Mouse (Mus musculus) ES-Bruce4 (cell line): Measurements from ENCODE around the gene Slfn5. TPM values are rescaled to one million over a fixed set of nuclear protein-coding genes. Genes with fewer than 3 reads are reported as not detected.

Experiments used
- H3K27ac ChIP-seq: 2 replicates; pipeline ENCODE4 v1.5.1; 2012; ENCODE audit warnings: low read length, inconsistent platforms; ENCODE audit not compliant: insufficient read depth
- H3K27me3 ChIP-seq: 2 replicates; pipeline ENCODE4 v1.6.1; 2012; ENCODE audit warnings: mild to moderate bottlenecking, low read length, inconsistent platforms; ENCODE audit not compliant: control insufficient read depth, poor library complexity, insufficient read depth, severe bottlenecking
- H3K36me3 ChIP-seq: 2 replicates; pipeline ENCODE4 v1.6.1; 2012; ENCODE audit warnings: inconsistent platforms, mild to moderate bottlenecking, low read length, moderate library complexity; ENCODE audit not compliant: control insufficient read depth, poor library complexity, insufficient read depth, severe bottlenecking
- H3K4me1 ChIP-seq: one replicate; pipeline ENCODE4 v1.8.1; 2011; ENCODE audit warnings: low read length; ENCODE audit not compliant: control insufficient read depth, insufficient read depth
- H3K4me3 ChIP-seq: 2 replicates; pipeline ENCODE4 v1.5.1; 2011; ENCODE audit warnings: low read depth, mild to moderate bottlenecking, low read length
- H3K9ac ChIP-seq: 2 replicates; pipeline ENCODE4 v1.6.1; 2012; ENCODE audit warnings: low read depth, mild to moderate bottlenecking, inconsistent platforms; ENCODE audit not compliant: poor library complexity, severe bottlenecking
- H3K9me3 ChIP-seq: replicated peaks from 2 replicates; pipeline ENCODE4 v1.6.1; 2012; ENCODE audit warnings: mild to moderate bottlenecking, low read length, inconsistent platforms; ENCODE audit not compliant: control insufficient read depth, poor library complexity, insufficient read depth, severe bottlenecking
- CTCF ChIP-seq: IDR thresholded peaks from one replicate; pipeline ENCODE4 v1.8.1; 2011; ENCODE audit warnings: low read depth, low read length
- EP300 ChIP-seq: IDR thresholded peaks from 2 replicates; pipeline ENCODE4 v1.6.1; 2011; ENCODE audit warnings: low read depth, low read length; ENCODE audit not compliant: insufficient read depth
- POLR2A ChIP-seq: IDR thresholded peaks from one replicate; pipeline ENCODE4 v1.8.1; 2011; ENCODE audit warnings: low read length; ENCODE audit not compliant: insufficient read depth
- polyA plus RNA-seq: library from polyadenylated mRNA; stranded (reverse); fragments of >200 nt; gene quantifications from 2 replicates; pipeline ENCODE4 v1.2.4, GENCODE M21; 2011; ENCODE audit warnings: low read depth; ENCODE audit not compliant: missing spikeins, insufficient read depth, insufficient read length

Slfn5 gene
- polyA plus RNA-seq, 1 experiment: 3.7 TPM

DNA sequence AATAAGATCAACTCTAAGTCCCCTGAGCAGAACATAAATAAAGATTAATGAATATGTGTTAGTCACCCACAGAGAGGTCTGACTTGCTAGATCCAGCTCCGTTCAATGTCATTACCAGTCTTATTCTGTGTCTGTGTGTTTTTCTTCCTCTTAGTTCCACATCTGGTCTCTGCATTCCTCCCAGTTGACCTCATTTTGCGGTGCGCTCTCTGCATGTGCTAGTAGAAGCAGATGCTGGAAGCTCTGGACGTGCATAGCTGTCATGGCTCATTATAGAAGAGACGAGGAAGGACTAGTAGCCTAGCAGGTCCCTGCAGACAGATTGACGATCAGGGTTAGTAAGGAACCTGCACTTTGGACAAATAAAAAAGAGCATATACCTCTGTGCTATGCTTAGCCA lies 7.8 kb upstream of the Slfn5 start:
- Histone ChIP-seq H3K9me3 (no peaks in the 10 kb centered on the region), H3K36me3 (no peaks in the 10 kb centered on the region), H3K27ac (no peak overlapping the region), H3K4me1 (peaks cover 2% of the 10 kb centered on the region), H3K4me3 (no peak overlapping the region), H3K9ac (no peak overlapping the region), H3K27me3 (no peaks in the 10 kb centered on the region)
- TF ChIP-seq POLR2A: no peak

DNA sequence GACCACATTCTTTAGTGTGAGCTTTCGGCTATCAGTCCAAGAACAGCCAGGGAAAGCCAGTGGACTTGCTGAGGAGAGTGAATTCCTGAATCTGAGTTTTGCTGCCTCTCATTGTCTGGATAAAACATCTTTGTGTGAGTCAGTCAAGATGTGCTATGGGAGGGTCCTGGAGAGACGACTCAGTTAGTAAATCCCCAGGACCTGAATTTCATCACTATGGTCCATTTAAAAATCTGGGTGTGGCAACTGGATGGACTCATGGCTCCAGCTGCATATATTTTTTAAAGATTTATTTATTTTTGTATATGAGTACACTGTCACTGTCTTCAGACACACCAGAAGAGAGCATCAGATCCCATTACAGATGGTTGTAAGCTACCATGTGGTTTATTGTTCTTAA lies 5.5 kb upstream of the Slfn5 start:
- Histone ChIP-seq H3K4me3 (no peak overlapping the region), H3K9ac (no peak overlapping the region), H3K36me3 (no peaks in the 10 kb centered on the region), H3K9me3 (no peaks in the 10 kb centered on the region), H3K4me1 (peaks cover 2% of the 10 kb centered on the region), H3K27me3 (peaks cover 2% of the 10 kb centered on the region; the same call in 1 of the 2 replicates), H3K27ac (no peak overlapping the region; the same call in 1 of the 2 replicates)
- TF ChIP-seq CTCF: no peak
- no peak for TF ChIP-seq POLR2A
- TF ChIP-seq EP300: no peak

DNA sequence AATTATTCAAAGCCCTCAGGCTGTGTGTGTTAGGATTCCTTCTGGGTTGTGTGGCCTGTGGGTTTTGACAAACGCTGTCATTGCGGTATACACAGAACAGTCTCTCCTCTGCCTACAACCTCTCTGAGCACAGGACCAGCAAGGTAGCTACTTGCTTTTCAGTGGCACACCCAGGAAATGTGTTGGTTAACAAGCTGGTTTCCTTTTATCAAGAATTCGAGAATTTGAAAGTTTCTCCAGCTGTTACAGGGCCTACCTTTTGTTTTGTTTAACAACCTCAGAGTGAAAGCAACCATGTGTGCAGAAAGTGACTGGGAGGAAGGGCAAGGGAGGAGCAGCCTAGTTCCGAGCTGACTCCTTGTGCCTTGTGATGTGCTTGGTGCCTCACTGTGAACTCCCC lies 3.7 kb upstream of the Slfn5 start:
- peaks cover 2% of the 10 kb centered on the region for H3K4me1 ChIP-seq
- no peak overlapping the region for H3K4me3 ChIP-seq
- H3K27me3 ChIP-seq: peaks cover 2% of the 10 kb centered on the region; the same call in 1 of the 2 replicates
- no peak overlapping the region for H3K27ac ChIP-seq
- H3K36me3 ChIP-seq: no peaks in the 10 kb centered on the region
- TF ChIP-seq CTCF (no peak), EP300 (no peak), POLR2A (no peak)
- H3K9ac ChIP-seq: no peak overlapping the region
- H3K9me3 ChIP-seq: no peaks in the 10 kb centered on the region

GRCm38 (mm10) chr11:82949036-82949435 lies 2.1 kb upstream of the Slfn5 start:
- no peak overlapping the region for H3K27ac ChIP-seq
- H3K4me1 ChIP-seq: peaks cover 2% of the 10 kb centered on the region
- H3K4me3 ChIP-seq: no peak overlapping the region
- peaks cover 4% of the 10 kb centered on the region; the same call in 1 of the 2 replicates for H3K27me3 ChIP-seq
- H3K9ac ChIP-seq: no peak overlapping the region
- H3K9me3 ChIP-seq: no peaks in the 10 kb centered on the region
- TF ChIP-seq POLR2A (no peak), EP300 (no peak), CTCF (no peak)
- no peaks in the 10 kb centered on the region for H3K36me3 ChIP-seq

- Histone ChIP-seq H3K27ac (no peak overlapping the region), H3K9me3 (no peaks in the 10 kb centered on the region), H3K4me1 (peaks cover 2% of the 10 kb centered on the region), H3K4me3 (peak overlapping the region; percentile 30), H3K9ac (no peak overlapping the region), H3K27me3 (peaks cover 4% of the 10 kb centered on the region; the same call in 1 of the 2 replicates), H3K36me3 (no peaks in the 10 kb centered on the region)
- TF ChIP-seq CTCF (no peak), POLR2A (no peak), EP300 (no peak)
These were observed 889 bp downstream of the Slfn5 start for GRCm38 (mm10) chr11:82951865-82952611.
